16 mouse cellular contexts compared by ENCODE assay signal in the genomic region with DNA sequence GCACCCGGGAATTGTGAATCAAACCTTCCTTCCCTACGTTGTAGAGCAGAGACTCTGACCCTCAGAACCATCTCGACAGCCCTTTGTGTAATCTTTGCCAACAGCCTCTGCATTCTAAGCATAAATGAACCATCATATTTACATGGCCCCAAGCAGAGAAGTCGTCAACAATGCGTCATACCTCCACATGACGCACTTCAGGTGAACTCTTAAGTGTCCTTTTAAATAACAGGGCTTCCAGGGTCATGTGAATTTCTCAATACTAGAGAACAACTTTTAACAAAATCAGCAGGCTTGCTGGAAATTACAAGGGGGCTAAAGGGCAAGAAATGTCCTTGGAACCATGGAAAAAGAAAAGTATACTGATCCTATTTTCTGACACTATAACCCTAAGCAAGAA. TPM values are rescaled to one million over a fixed set of nuclear protein-coding genes. Genes with fewer than 3 reads are reported as not detected.
"Had no signal": no experiment of that assay in that cellular context is flagged by ENCODE, and none has a peak within 500 bp of the region (broad histone marks: within the 10 kb centered on the region; RNA-seq: fewer than 3 reads in every experiment).

No protein-coding gene starts in this region.

- H3K9ac ChIP-seq: midbrain, embryonic 12.5 days had no signal

- H3K27me3 ChIP-seq: lung, embryonic 15.5 days; midbrain, embryonic 12.5 days; neural tube, embryonic 13.5 days had no signal

- H3K4me3 ChIP-seq: midbrain, embryonic 12.5 days had no signal

- DNase-seq: kidney, adult 18-20 months; kidney, postnatal 25 days; retina, postnatal 1 day; right cerebral cortex, postnatal 4 days; spleen, adult 18-20 months; thymus, adult 18-20 months; thymus, postnatal 14 days had no signal

- H3K27ac ChIP-seq: left cerebral cortex, adult 2 months; limb, embryonic 10.5 days; lung, embryonic 15.5 days; midbrain, embryonic 12.5 days; neural tube, embryonic 13.5 days had no signal

- H3K9me3 ChIP-seq: limb, embryonic 10.5 days; lung, embryonic 15.5 days; midbrain, embryonic 12.5 days; neural tube, embryonic 13.5 days had no signal

- ATAC-seq: midbrain, embryonic 16.5 days had no signal

RNA-seq across cellular contexts. Expression of a gene that starts 3.5 kb away (rescaled TPM):
- total RNA-seq: layer of hippocampus, postnatal 25 days; left cerebral cortex, postnatal 14 days had no signal
- polyA plus RNA-seq: kidney, embryonic 14.5 days; limb, embryonic 10.5 days; midbrain, embryonic 16.5 days had no signal
